Mouse (Mus musculus) lung, postnatal 25 days (tissue): ENCODE measurements around the gene Lyst.
"Not testable (repeated sequence)": the region's sequence is repeated elsewhere in the genome, so short reads cannot be mapped to it uniquely, and the experiment has no call there.

Experiments
- DNase-seq: peaks from one replicate; pipeline ENCODE4 v3.0.0; 2022; ENCODE audit warnings: low spot score

Lyst gene

GRCm38 (mm10) chr13:13781026-13781425 lies 190.8 kb downstream of the Lyst start:
- DNase-seq, result no peak

GRCm38 (mm10) chr13:13783296-13783695 lies 193.1 kb downstream of the Lyst start:
- no peak for DNase-seq

GRCm38 (mm10) chr13:13783894-13784419 lies 193.8 kb downstream of the Lyst start, which contains the start of gene Gng4:
TSS of gene Gng4 (plus strand) at chr13:13784059.
- DNase-seq, result peak; percentile 21

- no peak for DNase-seq
Observed at GRCm38 (mm10) chr13:13784420-13784936, 194.3 kb downstream of the Lyst start.

GRCm38 (mm10) chr13:13784981-13785783 lies 195.0 kb downstream of the Lyst start:
- DNase-seq, result no peak

- DNase-seq, result no peak
Observed at GRCm38 (mm10) chr13:13786971-13787370, 196.8 kb downstream of the Lyst start.

- DNase-seq, result no peak
Observed at GRCm38 (mm10) chr13:13788070-13788469, 197.9 kb downstream of the Lyst start.

GRCm38 (mm10) chr13:13791981-13792380 lies 201.8 kb downstream of the Lyst start:
- DNase-seq, result no peak

GRCm38 (mm10) chr13:13795166-13795832 lies 205.1 kb downstream of the Lyst start:
- no peak for DNase-seq

- DNase-seq, result no peak
Observed at GRCm38 (mm10) chr13:13796082-13796481, 205.9 kb downstream of the Lyst start.

GRCm38 (mm10) chr13:13797816-13798215 lies 207.6 kb downstream of the Lyst start:
- DNase-seq, result not testable (repeated sequence)

GRCm38 (mm10) chr13:13798775-13799174 lies 208.6 kb downstream of the Lyst start:
- no peak for DNase-seq

GRCm38 (mm10) chr13:13808337-13809132 lies 218.3 kb downstream of the Lyst start:
- no peak for DNase-seq

GRCm38 (mm10) chr13:13810885-13811284 lies 220.7 kb downstream of the Lyst start:
- DNase-seq, result no peak

GRCm38 (mm10) chr13:13818696-13819095 lies 228.5 kb downstream of the Lyst start:
- DNase-seq, result no peak

GRCm38 (mm10) chr13:13820234-13821123 lies 230.3 kb downstream of the Lyst start:
- DNase-seq, result no peak

- DNase-seq, result no peak
Observed at GRCm38 (mm10) chr13:13824946-13825345, 234.7 kb downstream of the Lyst start.

- DNase-seq, result no peak
Observed at GRCm38 (mm10) chr13:13826533-13826932, 236.3 kb downstream of the Lyst start.

GRCm38 (mm10) chr13:13828125-13828524 lies 237.9 kb downstream of the Lyst start:
- peak; percentile 21 for DNase-seq
